Mouse (Mus musculus): ENCODE results near the gene Dld. TPM values are rescaled to one million over a fixed set of nuclear protein-coding genes. Genes with fewer than 3 reads are reported as not detected.

The Dld gene
- polyA plus RNA-seq, 1 experiment from 2014 or later = 130 TPM

DNA sequence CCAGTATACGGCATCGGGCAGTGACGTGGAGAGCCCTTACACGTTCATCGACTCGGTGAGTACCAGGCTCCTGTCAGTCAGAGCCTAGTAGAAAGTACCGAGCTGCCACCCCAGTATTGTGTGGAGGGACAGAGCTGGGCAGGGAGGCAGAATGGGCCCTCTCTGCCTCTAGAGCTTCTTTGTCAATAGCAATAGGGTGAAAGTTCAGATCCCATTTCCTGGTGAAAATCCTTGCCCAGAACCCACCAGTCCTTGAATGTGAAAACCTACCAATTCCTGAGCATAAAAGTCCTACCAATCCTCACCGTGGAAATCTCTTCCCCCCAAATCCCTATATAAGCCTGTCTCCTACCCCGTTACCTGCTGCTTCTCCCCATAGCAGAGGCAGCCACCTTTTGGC lies 51.0 kb downstream of the Dld start:
- no peak overlapping the region for H3K4me3 ChIP-seq
- WGBS = 94% methylated on average over 9 of the region's 9 CpGs
- no peaks in the 10 kb centered on the region for H3K27me3 ChIP-seq
- H3K36me3 ChIP-seq = no peaks in the 10 kb centered on the region
- no peaks in the 10 kb centered on the region for H3K9me3 ChIP-seq
- ATAC-seq (ENCODE audit: low FRiP score) = no peak
- no peak overlapping the region for H3K4me2 ChIP-seq
- H3K27ac ChIP-seq = no peak overlapping the region
- H3K4me1 ChIP-seq (replicated peaks) = peaks cover 4% of the 10 kb centered on the region; the same call in 1 of the 2 replicates
- no peak overlapping the region for H3K9ac ChIP-seq

DNA sequence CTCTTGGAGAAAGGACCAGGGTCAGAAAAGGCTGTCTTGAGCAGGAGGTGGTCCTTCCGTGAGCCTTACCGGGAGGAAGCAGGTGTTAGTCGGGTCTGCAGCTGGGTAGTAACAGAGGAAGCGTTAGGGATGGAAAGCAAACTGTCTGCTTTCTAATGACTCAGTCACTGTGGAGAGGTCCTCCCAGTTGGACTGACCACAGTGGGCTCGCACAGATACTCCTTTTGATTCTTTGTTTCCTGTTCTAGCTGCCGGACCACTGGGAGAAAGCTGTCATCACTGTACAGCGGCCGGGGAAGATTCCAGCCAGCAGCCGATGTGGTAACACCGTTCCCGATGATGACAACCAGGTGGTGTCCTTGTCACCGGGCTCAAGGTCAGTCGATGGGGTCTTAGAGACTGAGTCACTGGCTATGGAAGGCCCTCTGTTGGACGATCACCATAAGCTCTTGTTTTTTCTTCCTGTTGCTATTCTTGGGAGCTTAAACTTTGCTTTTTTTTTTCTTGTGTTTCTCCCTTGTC lies 51.5 kb downstream of the Dld start:
- Histone ChIP-seq H3K36me3 (no peaks in the 10 kb centered on the region), H3K27me3 (no peaks in the 10 kb centered on the region), H3K9me3 (no peaks in the 10 kb centered on the region), H3K27ac (no peak overlapping the region), H3K4me2 (no peak overlapping the region), H3K9ac (no peak overlapping the region), H3K4me3 (no peak overlapping the region), H3K4me1 (replicated peaks) (peaks cover 4% of the 10 kb centered on the region; the same call in 1 of the 2 replicates)
- WGBS = 89% methylated on average over 14 of the region's 14 CpGs
- ATAC-seq (ENCODE audit: low FRiP score) = no peak

- Histone ChIP-seq H3K27me3 (no peaks in the 10 kb centered on the region), H3K9ac (no peak overlapping the region), H3K4me1 (replicated peaks) (peaks cover 4% of the 10 kb centered on the region; the same call in 1 of the 2 replicates), H3K4me3 (no peak overlapping the region), H3K27ac (no peak overlapping the region), H3K9me3 (no peaks in the 10 kb centered on the region), H3K36me3 (no peaks in the 10 kb centered on the region), H3K4me2 (no peak overlapping the region)
- ATAC-seq (ENCODE audit: low FRiP score) = no peak
- WGBS = 97% methylated on average over 3 of the region's 3 CpGs
These were observed 52.1 kb downstream of the Dld start for GRCm38 (mm10) chr12:31299126-31299525.

DNA sequence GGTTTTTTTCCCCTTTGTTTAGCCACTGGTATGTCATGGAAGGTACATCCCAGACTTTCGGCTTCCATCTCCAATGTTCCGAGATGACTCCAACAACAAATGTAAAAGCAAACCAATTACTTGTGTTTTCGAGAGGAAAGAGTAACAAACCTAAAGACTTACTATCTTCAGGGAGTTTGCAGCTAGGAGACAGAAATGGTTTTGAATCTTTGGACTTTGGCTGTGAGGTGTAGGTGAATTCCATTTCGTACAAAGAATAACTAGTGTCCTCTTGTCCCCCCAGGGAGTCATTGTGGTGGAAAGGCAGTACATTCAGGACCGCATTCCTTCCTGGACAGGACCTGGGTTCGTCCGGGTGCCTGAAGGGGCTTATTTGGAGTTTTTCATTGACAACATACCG lies 52.7 kb downstream of the Dld start:
- Histone ChIP-seq H3K9ac (no peak overlapping the region), H3K4me1 (replicated peaks) (peaks cover 4% of the 10 kb centered on the region; the same call in 1 of the 2 replicates), H3K27ac (no peak overlapping the region), H3K4me2 (no peak overlapping the region), H3K27me3 (no peaks in the 10 kb centered on the region), H3K9me3 (no peaks in the 10 kb centered on the region), H3K36me3 (no peaks in the 10 kb centered on the region), H3K4me3 (no peak overlapping the region)
- 89% methylated on average over 8 of the region's 8 CpGs for WGBS
- no peak for ATAC-seq (ENCODE audit: low FRiP score)

DNA sequence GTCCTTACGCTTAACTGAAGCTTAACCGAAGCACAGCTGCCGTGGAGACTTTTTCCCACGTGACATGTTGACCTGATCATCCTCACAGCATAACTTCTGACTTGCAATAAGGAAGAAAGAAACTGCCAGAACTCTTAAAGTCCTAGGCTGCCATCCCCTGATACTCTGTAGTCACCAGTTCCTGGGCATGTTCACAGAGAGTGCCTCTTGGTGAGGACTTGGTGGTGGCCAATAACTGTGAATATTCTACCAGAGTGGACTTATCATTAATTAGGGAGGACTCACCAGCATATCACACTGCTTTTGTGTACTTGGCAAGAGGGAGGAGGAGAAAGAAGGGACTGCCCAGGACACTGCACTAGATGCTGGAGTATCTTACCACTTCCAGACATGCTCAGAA lies 53.1 kb downstream of the Dld start:
- ATAC-seq (ENCODE audit: low FRiP score) = no peak
- H3K9me3 ChIP-seq = no peaks in the 10 kb centered on the region

DNA sequence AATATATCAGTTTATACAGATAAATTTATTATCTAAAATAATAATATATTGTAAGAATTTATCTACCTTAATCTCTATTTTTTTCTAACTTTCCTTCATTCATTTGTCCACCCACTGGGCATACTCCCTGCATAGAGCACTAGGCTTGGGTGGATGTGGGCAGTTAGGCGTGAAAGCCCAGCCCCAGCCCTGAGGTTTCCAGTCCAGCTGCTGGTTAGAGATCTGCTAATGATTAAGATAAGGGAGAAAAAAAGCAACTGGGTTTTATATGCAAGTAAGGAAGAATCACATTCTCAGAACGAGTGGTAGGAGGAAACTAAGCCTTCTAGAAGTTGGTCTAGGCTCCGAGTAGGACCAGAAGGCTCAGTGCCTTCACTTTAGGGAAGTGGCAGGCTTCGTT lies 55.2 kb downstream of the Dld start:
- no peaks in the 10 kb centered on the region for H3K27me3 ChIP-seq
- no peaks in the 10 kb centered on the region for H3K4me1 ChIP-seq (replicated peaks)
- no peak for ATAC-seq (ENCODE audit: low FRiP score)
- no peak overlapping the region for H3K4me2 ChIP-seq
- H3K9ac ChIP-seq = no peak overlapping the region
- H3K36me3 ChIP-seq = no peaks in the 10 kb centered on the region
- WGBS = 85% methylated on average over 4 of the region's 4 CpGs
- no peak overlapping the region for H3K4me3 ChIP-seq
- H3K9me3 ChIP-seq = no peaks in the 10 kb centered on the region
- H3K27ac ChIP-seq = no peak overlapping the region

More for the DNA sequence above, 53.1 kb downstream of the Dld start:
- Histone ChIP-seq H3K9ac (no peak overlapping the region), H3K27ac (no peak overlapping the region), H3K4me2 (no peak overlapping the region), H3K27me3 (no peaks in the 10 kb centered on the region), H3K4me1 (replicated peaks) (peaks cover 4% of the 10 kb centered on the region; the same call in 1 of the 2 replicates), H3K4me3 (no peak overlapping the region), H3K36me3 (no peaks in the 10 kb centered on the region)
- WGBS = 94% methylated on average over 4 of the region's 4 CpGs

- no peaks in the 10 kb centered on the region for H3K4me1 ChIP-seq (replicated peaks)
- H3K9me3 ChIP-seq = no peaks in the 10 kb centered on the region
- no peak for ATAC-seq (ENCODE audit: low FRiP score)
- H3K27ac ChIP-seq = no peak overlapping the region
- H3K27me3 ChIP-seq = no peaks in the 10 kb centered on the region
- no peak overlapping the region for H3K4me3 ChIP-seq
- no peaks in the 10 kb centered on the region for H3K36me3 ChIP-seq
- H3K4me2 ChIP-seq = no peak overlapping the region
- no peak overlapping the region for H3K9ac ChIP-seq
- WGBS = 72% methylated on average over 3 of the region's 3 CpGs
These were observed 55.7 kb downstream of the Dld start for GRCm38 (mm10) chr12:31295505-31295904.

GRCm38 (mm10) chr12:31294996-31295395 lies 56.3 kb downstream of the Dld start:
- 87% methylated on average over 11 of the region's 11 CpGs for WGBS
- Histone ChIP-seq H3K9ac (no peak overlapping the region), H3K9me3 (no peaks in the 10 kb centered on the region), H3K4me1 (replicated peaks) (no peaks in the 10 kb centered on the region), H3K4me2 (no peak overlapping the region), H3K36me3 (no peaks in the 10 kb centered on the region), H3K27ac (no peak overlapping the region), H3K4me3 (no peak overlapping the region), H3K27me3 (no peaks in the 10 kb centered on the region)
- ATAC-seq (ENCODE audit: low FRiP score) = no peak

- no peaks in the 10 kb centered on the region for H3K36me3 ChIP-seq
- no peak for ATAC-seq (ENCODE audit: low FRiP score)
- H3K4me1 ChIP-seq (replicated peaks) = no peaks in the 10 kb centered on the region
- H3K9me3 ChIP-seq = no peaks in the 10 kb centered on the region
- no peak overlapping the region for H3K4me2 ChIP-seq
- no peak overlapping the region for H3K9ac ChIP-seq
- H3K27me3 ChIP-seq = no peaks in the 10 kb centered on the region
- H3K4me3 ChIP-seq = no peak overlapping the region
- 74% methylated on average over 10 of the region's 10 CpGs for WGBS
- no peak overlapping the region for H3K27ac ChIP-seq
These were observed 56.7 kb downstream of the Dld start for GRCm38 (mm10) chr12:31294526-31294925.

DNA sequence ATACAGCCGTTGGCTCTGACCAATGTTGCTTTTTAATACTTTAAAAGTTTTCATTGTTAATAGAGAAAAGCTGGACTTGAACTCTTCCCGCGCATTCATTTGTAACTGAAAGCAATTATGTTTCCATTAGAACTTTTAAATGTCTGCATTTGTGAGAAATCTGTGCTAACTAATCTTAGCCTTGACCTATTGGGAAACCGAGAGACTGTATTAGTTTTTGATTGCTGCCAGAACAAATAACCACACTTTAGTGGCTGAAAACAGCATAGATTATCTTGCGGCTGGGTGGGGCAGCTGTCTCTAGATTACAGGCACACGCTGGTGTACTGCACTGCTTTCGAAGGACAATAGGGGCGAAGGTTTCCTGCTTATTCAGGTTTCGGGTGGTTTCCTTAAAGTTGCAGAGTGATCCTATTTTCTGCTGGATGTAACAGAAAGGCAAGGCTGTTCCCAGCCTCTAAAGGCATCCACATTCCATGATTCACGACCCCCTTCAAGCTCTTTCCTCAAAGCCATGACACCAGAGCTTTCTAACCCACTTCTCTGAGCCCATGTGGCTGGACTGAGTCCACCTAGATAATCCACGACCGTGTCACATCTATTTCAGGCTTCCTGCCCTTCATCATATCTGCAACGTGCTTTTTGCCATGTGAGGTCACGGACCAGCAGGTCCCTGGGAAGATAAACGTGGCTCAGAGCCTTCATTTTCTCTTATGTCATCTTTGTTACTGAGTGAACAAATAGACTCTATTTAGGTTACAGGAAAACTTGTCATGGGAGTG lies 57.7 kb downstream of the Dld start:
- no peaks in the 10 kb centered on the region for H3K27me3 ChIP-seq
- WGBS = 77% methylated on average over 15 of the region's 15 CpGs
- no peaks in the 10 kb centered on the region for H3K4me1 ChIP-seq (replicated peaks)
- H3K4me3 ChIP-seq = no peak overlapping the region
- no peak overlapping the region for H3K4me2 ChIP-seq
- no peaks in the 10 kb centered on the region for H3K9me3 ChIP-seq
- no peak overlapping the region for H3K9ac ChIP-seq
- ATAC-seq (ENCODE audit: low FRiP score) = no peak
- no peak overlapping the region for H3K27ac ChIP-seq
- no peaks in the 10 kb centered on the region; the same call in 1 of the 2 replicates for H3K36me3 ChIP-seq

DNA sequence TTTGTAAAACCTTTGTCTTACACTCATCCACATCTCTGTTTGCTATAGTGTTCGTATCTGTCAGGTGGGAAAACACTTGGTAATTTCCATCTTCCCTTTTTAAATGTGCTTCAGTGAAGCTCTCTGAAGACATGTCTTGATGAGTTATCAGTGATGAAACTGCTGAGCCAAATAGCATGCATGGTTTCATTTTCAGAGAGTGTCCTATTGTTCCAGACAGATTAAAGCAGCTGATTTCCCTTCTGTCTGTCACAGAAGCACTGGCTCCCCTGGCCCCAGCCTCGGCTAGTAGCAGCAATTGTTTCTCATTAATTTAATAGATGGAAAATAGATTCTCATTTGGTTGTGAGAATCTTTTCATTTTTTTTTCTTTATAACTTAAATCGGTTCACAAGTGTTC lies 60.3 kb downstream of the Dld start:
- no peak overlapping the region for H3K27ac ChIP-seq
- no peak overlapping the region for H3K4me3 ChIP-seq
- H3K9me3 ChIP-seq = no peaks in the 10 kb centered on the region
- WGBS = 73% methylated on average over 3 of the region's 3 CpGs
- no peak overlapping the region for H3K9ac ChIP-seq
- no peak overlapping the region for H3K4me2 ChIP-seq
- no peaks in the 10 kb centered on the region; the same call in 1 of the 2 replicates for H3K36me3 ChIP-seq
- no peaks in the 10 kb centered on the region for H3K27me3 ChIP-seq
- no peak for ATAC-seq (ENCODE audit: low FRiP score)
- no peaks in the 10 kb centered on the region for H3K4me1 ChIP-seq (replicated peaks)

- H3K9ac ChIP-seq = no peak overlapping the region
- no peaks in the 10 kb centered on the region for H3K27me3 ChIP-seq
- WGBS = 86% methylated on average over 10 of the region's 10 CpGs
- no peak overlapping the region for H3K4me3 ChIP-seq
- H3K4me1 ChIP-seq (replicated peaks) = no peaks in the 10 kb centered on the region
- H3K36me3 ChIP-seq = no peaks in the 10 kb centered on the region; the same call in 1 of the 2 replicates
- no peak for ATAC-seq (ENCODE audit: low FRiP score)
- no peaks in the 10 kb centered on the region for H3K9me3 ChIP-seq
- no peak overlapping the region for H3K27ac ChIP-seq
- no peak overlapping the region for H3K4me2 ChIP-seq
These were observed 62.2 kb downstream of the Dld start for GRCm38 (mm10) chr12:31289046-31289445.

DNA sequence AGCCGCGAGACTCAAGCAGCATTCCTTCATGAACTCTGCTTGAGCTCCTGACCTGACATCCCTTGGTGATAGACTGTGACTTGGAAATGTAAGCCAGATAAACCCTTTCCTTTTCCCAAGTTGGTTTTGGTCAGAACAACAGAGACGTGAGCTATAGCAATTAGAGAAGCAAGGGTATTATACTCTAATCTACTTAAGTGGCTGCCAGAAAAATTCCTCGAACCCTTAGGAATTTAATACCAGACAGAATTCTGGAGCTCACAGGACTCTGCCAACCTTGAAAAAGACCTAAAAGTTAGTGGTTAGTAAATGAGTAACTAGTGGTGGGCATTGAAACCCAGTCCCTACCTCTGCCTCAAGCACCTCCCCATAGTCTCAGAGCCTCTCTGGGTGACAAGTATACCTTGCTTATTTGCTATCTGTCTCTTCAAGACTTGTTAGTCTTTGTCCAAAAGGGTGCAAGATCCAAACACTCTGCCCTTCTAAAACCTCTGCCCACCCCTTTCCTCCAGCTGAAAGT lies 67.6 kb downstream of the Dld start:
- Histone ChIP-seq H3K27me3 (no peaks in the 10 kb centered on the region), H3K9ac (no peak overlapping the region), H3K36me3 (no peaks in the 10 kb centered on the region), H3K9me3 (no peaks in the 10 kb centered on the region), H3K4me1 (replicated peaks) (no peaks in the 10 kb centered on the region), H3K27ac (no peak overlapping the region), H3K4me3 (no peak overlapping the region), H3K4me2 (no peak overlapping the region)
- whole genome bisulfite sequencing = 89% methylated on average over 4 of the region's 4 CpGs
- no peak for ATAC-seq (ENCODE audit: low FRiP score)
